Mouse (Mus musculus) hindbrain, embryonic 15.5 days (tissue): ENCODE measurements around the gene Tbc1d21. TPM values are rescaled to one million over a fixed set of nuclear protein-coding genes. Genes with fewer than 3 reads are reported as not detected.
A peak's percentile ranks its signal among the peaks of the same experiment; 100 is the strongest.

Source experiments
- ATAC-seq: fragments of 200-750 bp; cut with Nextera tagmentation; 2 replicates; pipeline ENCODE4 v1.8.0; 2017; ENCODE audit warnings: low read depth, moderate number of reproducible peaks, moderate TSS enrichment; ENCODE audit not compliant: low FRiP score
- H3K27ac ChIP-seq: fragments of 300-500 bp; sonication (generic); replicated peaks from 2 replicates; pipeline ENCODE4 v1.5.1; 2015; ENCODE audit warnings: mild to moderate bottlenecking, inconsistent platforms
- H3K27me3 ChIP-seq: fragments of 300-500 bp; sonication (generic); 2 replicates; pipeline ENCODE4 v1.6.1; 2015; ENCODE audit warnings: control low read depth, inconsistent platforms
- H3K36me3 ChIP-seq: fragments of 300-500 bp; sonication (generic); 2 replicates; pipeline ENCODE4 v1.6.1; 2015; ENCODE audit warnings: control low read depth, inconsistent platforms
- H3K4me1 ChIP-seq: fragments of 300-500 bp; sonication (generic); replicated peaks from 2 replicates; pipeline ENCODE4 v1.6.1; 2015; ENCODE audit warnings: control low read depth, inconsistent platforms
- H3K4me2 ChIP-seq: fragments of 300-500 bp; sonication (generic); 2 replicates; pipeline ENCODE4 v1.6.1; 2015; ENCODE audit warnings: moderate library complexity, mild to moderate bottlenecking, inconsistent platforms
- H3K4me3 ChIP-seq: fragments of 300-500 bp; sonication (generic); 2 replicates; pipeline ENCODE4 v1.5.1; 2015; ENCODE audit warnings: mild to moderate bottlenecking, inconsistent platforms
- H3K9ac ChIP-seq: fragments of 300-500 bp; sonication (generic); 2 replicates; pipeline ENCODE4 v1.6.1; 2015; ENCODE audit warnings: inconsistent platforms
- H3K9me3 ChIP-seq: fragments of 300-500 bp; sonication (generic); 2 replicates; pipeline ENCODE4 v1.6.1; 2016; ENCODE audit warnings: control low read depth, inconsistent platforms
- WGBS: fragments of 180-500 bp; shearing (Covaris S2); methylation state at CpG from one replicate; pipeline ENCODE4 v1.1.7; 2015; 5-methylcytosine and 5-hydroxymethylcytosine counted together
- polyA plus RNA-seq: library from polyadenylated mRNA; unstranded; fragments of >200 nt; fragmentation: Nextera tagmentation; extraction: Ambion mirVana; gene quantifications from 2 replicates; pipeline ENCODE4 v1.2.1, GENCODE M21; 2015

Gene Tbc1d21
- polyA plus RNA-seq, 1 experiment from 2014 or later, result not detected

DNA sequence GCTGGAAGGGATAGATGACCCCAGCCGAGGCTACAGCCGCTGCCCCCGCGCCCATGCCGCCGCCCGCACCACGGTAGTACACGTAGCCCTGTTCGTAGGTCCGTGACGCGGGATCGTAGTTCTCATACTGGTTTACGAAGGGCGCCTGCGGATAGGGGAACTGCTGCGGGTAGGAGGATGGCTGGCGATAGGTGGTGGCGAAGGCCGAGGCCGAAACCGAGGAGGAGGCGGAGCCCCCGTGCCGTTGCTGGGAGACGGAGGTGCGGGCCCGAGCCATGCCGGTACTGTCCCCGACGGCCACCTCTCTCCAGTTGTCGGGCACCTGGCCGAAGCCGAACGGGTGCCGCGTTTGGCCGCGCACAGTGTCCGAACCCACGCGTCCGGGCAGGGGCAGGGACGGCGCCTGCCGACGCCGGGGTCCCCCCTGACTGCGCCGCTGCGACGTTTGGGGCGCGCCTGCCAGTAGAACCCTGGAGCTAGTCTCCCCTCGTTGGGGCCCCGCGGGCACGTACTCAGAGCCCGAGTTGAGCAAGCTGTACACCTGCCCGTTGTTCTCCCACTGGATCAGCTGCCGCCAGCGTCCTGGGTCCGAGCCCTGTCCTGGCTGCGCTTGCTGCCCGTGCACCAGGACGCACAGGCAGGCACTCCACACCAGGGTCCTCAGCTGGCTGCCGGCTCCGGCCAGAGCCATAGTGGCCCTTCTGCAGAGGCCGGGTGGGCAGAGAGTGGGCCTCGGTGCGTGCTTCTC lies 57.9 kb downstream of the Tbc1d21 start:
- Histone ChIP-seq H3K27me3 (peaks cover 25% of the 10 kb centered on the region), H3K27ac (peak overlapping the region; percentile 39; the same call in 1 of the 2 replicates), H3K36me3 (no peaks in the 10 kb centered on the region), H3K9ac (peak overlapping the region; percentile 20), H3K4me2 (peak overlapping the region; percentile 54), H3K9me3 (no peaks in the 10 kb centered on the region), H3K4me3 (peak overlapping the region; percentile 37), H3K4me1 (peaks cover 64% of the 10 kb centered on the region)
- ATAC-seq, result no peak
- WGBS, result 2% methylated on average over 69 of the region's 72 CpGs

DNA sequence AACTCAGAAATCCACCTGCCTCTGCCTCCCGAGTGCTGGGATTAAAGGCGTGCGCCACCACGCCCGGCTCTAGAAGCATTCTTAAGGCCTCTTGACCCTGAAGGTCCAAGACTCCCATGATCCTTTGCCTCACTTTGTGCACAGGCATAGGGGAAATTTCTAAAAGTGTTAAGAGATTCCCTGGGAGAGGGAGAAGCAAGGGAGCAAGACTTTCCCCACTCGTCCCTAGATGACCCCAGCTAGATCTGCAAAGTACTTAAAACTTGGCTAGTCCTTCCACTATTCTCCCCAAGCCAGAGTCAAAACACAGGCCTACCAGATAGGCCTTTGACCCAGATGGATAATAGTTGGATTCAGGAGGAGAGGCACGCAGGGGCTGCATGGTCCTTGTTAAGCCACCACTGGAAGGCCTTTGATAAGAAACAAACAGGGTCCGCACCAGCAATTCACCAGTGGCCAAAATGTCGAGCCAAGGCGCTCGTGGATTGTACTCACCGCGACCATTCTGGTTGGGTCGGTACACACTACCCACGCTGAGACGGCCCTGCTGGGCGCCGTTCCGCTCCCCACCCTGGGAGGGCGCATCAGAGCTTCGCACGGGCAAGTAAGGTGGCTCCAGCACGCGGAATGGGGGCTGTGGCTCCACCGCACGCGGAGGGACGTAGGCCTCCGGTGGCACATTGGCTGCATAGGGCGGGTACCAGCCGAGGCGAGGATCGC lies 58.9 kb downstream of the Tbc1d21 start:
- Histone ChIP-seq H3K4me3 (peak overlapping the region; percentile 37; the same call in 1 of the 2 replicates), H3K9me3 (no peaks in the 10 kb centered on the region), H3K36me3 (no peaks in the 10 kb centered on the region), H3K27me3 (peaks cover 25% of the 10 kb centered on the region), H3K4me2 (peak overlapping the region; percentile 54), H3K9ac (no peak overlapping the region), H3K4me1 (peaks cover 56% of the 10 kb centered on the region), H3K27ac (no peak overlapping the region)
- no peak for ATAC-seq
- WGBS, result 62% methylated on average over 33 of the region's 33 CpGs

DNA sequence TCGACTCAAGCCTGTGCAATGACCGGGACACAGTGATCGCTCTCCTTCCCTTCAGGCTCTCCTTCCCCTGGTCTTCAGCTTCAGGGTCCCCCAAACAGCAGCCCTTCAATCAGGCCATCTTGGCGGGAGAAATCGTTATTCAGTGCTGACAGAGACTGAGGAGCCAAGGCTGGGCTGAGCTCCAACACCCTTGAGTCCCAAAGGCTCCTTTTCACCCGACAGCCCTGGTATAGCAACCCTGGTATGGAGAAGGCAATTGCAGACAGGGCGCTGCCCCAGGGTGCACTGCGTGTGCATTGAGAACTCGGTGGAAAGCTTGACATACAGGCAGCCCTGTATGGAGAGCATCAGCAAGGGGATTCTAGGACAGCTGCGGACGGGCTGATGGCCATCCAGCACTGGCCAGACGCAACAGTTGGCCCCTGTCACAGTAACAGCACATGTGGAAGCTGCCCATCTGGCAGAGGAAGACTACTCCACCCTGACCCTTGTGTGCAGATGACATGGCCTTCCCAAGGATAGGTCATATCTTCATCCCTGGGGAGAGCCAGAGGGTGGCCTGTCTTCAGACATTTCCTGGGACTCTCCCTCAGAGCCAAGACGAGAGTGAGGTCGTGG lies 60.1 kb downstream of the Tbc1d21 start:
- Histone ChIP-seq H3K27me3 (peaks cover 25% of the 10 kb centered on the region), H3K9me3 (no peaks in the 10 kb centered on the region), H3K4me2 (no peak overlapping the region; the same call in 1 of the 2 replicates), H3K4me1 (peaks cover 54% of the 10 kb centered on the region), H3K27ac (no peak overlapping the region), H3K9ac (no peak overlapping the region), H3K4me3 (no peak overlapping the region), H3K36me3 (no peaks in the 10 kb centered on the region)
- 65% methylated on average over 14 of the region's 14 CpGs for WGBS
- no peak for ATAC-seq

Other genes with a start within 250 kb of the Tbc1d21 start
- 37.1 and 44.2 TPM in 2 replicates for gene Islr, start 166.1 kb downstream of the Tbc1d21 start, polyA plus RNA-seq
- gene Islr2, start 166.1 kb downstream of the Tbc1d21 start, polyA plus RNA-seq, result 20.1 and 27.6 TPM in 2 replicates
- gene Pml, start 120.7 kb downstream of the Tbc1d21 start, polyA plus RNA-seq, result 4.3 and 5.2 TPM in 2 replicates
- gene Stoml1, start 117.3 kb downstream of the Tbc1d21 start, polyA plus RNA-seq, result 123 and 126 TPM in 2 replicates
- 10.3 and 10.7 TPM in 2 replicates for gene Loxl1, start 57.3 kb downstream of the Tbc1d21 start, polyA plus RNA-seq
- gene Insyn1, start 118.1 kb upstream of the Tbc1d21 start, polyA plus RNA-seq, result 12.9 and 14.5 TPM in 2 replicates
- gene Cd276, start 185.0 kb upstream of the Tbc1d21 start, polyA plus RNA-seq, result 29.9 and 33.8 TPM in 2 replicates
- gene Nptn, start 211.8 kb upstream of the Tbc1d21 start, polyA plus RNA-seq, result 185 and 190 TPM in 2 replicates